In genomic region chr16:78376745-78377570, GRCm38 (mm10) we compare ENCODE assay signal across 8 mouse cellular contexts. TPM values are rescaled to one million over a fixed set of nuclear protein-coding genes. Genes with fewer than 3 reads are reported as not detected.
DNase-seq lines count a peak whose midpoint lies in the region; ATAC-seq lines count a peak whose summit lies in the region.

Gene Btg3, minus strand, starts transcription at chr16:78377192.

- H3K4me3 ChIP-seq in forebrain, embryonic 14.5 days (ENCODE audit: low read depth, low read length): peak within 1 kb of the TSS; percentile 80
- H3K4me3 ChIP-seq in neural tube, embryonic 15.5 days (replicated peaks): peak within 1 kb of the TSS; percentile 82

- WGBS in forebrain, embryonic 14.5 days: 4% methylated on average over 37 of the region's 57 CpGs
- 3% methylated on average over 50 of the region's 57 CpGs for WGBS in neural tube, embryonic 15.5 days

- intact Hi-C loops in heart, postnatal 14 days (cut with DNase I): loop anchor here (5.0 kb wide), 2 partner anchors 50 to 200 kb away; partner anchors contain the start of gene D16Ertd472e

- peak; percentile 98 for ATAC-seq in forebrain, embryonic 14.5 days
- peak; percentile 98 for ATAC-seq in neural tube, embryonic 15.5 days (ENCODE audit: low FRiP score)

- peak within 1 kb of the TSS; percentile 58; the same call in 1 of the 2 replicates for H3K27ac ChIP-seq in forebrain, embryonic 14.5 days (ENCODE audit: low read depth, low read length)
- H3K27ac ChIP-seq in neural tube, embryonic 15.5 days (replicated peaks): peak within 1 kb of the TSS; percentile 58

- H3K4me1 ChIP-seq in forebrain, embryonic 14.5 days (ENCODE audit: control insufficient read depth, insufficient read depth, low read length): no peaks in the 10 kb centered on the region
- H3K4me1 ChIP-seq in neural tube, embryonic 15.5 days: peaks cover 14% of the 10 kb centered on the region; the same call in 1 of the 2 replicates

- H3K9me3 ChIP-seq in forebrain, embryonic 14.5 days (replicated peaks; ENCODE audit: control insufficient read depth, low read length): no peaks in the 10 kb centered on the region
- no peaks in the 10 kb centered on the region for H3K9me3 ChIP-seq in neural tube, embryonic 15.5 days (replicated peaks)

- peak within 1 kb of the TSS; percentile 75 for H3K9ac ChIP-seq in forebrain, embryonic 14.5 days (ENCODE audit: low read length)
- peak within 1 kb of the TSS; percentile 74 for H3K9ac ChIP-seq in neural tube, embryonic 15.5 days (replicated peaks)

- peak; percentile 84 for DNase-seq in ES-CJ7 (ENCODE audit: low read depth, low spot score)
- DNase-seq in cerebellum, adult 11 months: peak; percentile 20
- DNase-seq in forebrain, embryonic 14.5 days (ENCODE audit: low spot score): peak; percentile 96
- peak; percentile 92 to 95 for DNase-seq in heart, postnatal 14 days
- peak; percentile 85 for DNase-seq in layer of hippocampus, adult 11-12 months (ENCODE audit: low spot score)
- peak; percentile 88 to 91 for DNase-seq in lung, adult 18-20 months
- peak; percentile 92 for DNase-seq in testis, postnatal 14 days (ENCODE audit: low spot score)

- peak within 1 kb of the TSS; percentile 63 for H3K4me2 ChIP-seq in forebrain, embryonic 14.5 days (ENCODE audit: low read length)
- peak within 1 kb of the TSS; percentile 69 for H3K4me2 ChIP-seq in neural tube, embryonic 15.5 days

- peaks cover 8% of the 10 kb centered on the region; the same call in 1 of the 2 replicates for H3K36me3 ChIP-seq in forebrain, embryonic 14.5 days (ENCODE audit: control insufficient read depth, insufficient read depth, low read length)
- H3K36me3 ChIP-seq in neural tube, embryonic 15.5 days: no peaks in the 10 kb centered on the region

- H3K27me3 ChIP-seq in forebrain, embryonic 14.5 days (replicated peaks; ENCODE audit: control insufficient read depth, insufficient read depth, low read length): no peaks in the 10 kb centered on the region
- no peaks in the 10 kb centered on the region for H3K27me3 ChIP-seq in neural tube, embryonic 15.5 days (replicated peaks)

RNA-seq across cellular contexts. Expression of gene Btg3, which starts in this region (rescaled TPM):
- 22.5 and 23.9 TPM in 2 replicates for polyA plus RNA-seq in forebrain, embryonic 14.5 days (2014; fragmentation: Nextera tagmentation; extraction: Ambion mirVana)
- 10 to 100 TPM; 11.0 to 11.8 TPM for total RNA-seq in heart, postnatal 14 days (2021)
- 21.5 and 23.4 TPM in 2 replicates for polyA plus RNA-seq in neural tube, embryonic 15.5 days (2015; fragmentation: Nextera tagmentation; extraction: Ambion mirVana)

Comparison
In these comparisons a context has a peak if more than half of its experiments do, and no peak if none do; other contexts are left out.
1. Peak in every context shown above with its lines: DNase-seq, ATAC-seq, H3K4me3 ChIP-seq and H3K27ac ChIP-seq.
2. DNase-seq: peak in every context shown above with its lines; median percentile 96 in forebrain, embryonic 14.5 days; 94 in heart, postnatal 14 days; 92 in testis, postnatal 14 days; 90 in lung, adult 18-20 months; 85 in layer of hippocampus, adult 11-12 months; 84 in ES-CJ7; 20 in cerebellum, adult 11 months.